Mouse (Mus musculus) hindlimb bud, embryonic 11.5 days (tissue): Measurements from ENCODE around the gene Insl6.

Source experiments
- DNase-seq: peaks from one replicate; pipeline ENCODE4 v3.0.0-alpha.2; 2012; ENCODE audit warnings: low read depth, low spot score; ENCODE audit errors: extremely low spot score

Gene Insl6

DNA sequence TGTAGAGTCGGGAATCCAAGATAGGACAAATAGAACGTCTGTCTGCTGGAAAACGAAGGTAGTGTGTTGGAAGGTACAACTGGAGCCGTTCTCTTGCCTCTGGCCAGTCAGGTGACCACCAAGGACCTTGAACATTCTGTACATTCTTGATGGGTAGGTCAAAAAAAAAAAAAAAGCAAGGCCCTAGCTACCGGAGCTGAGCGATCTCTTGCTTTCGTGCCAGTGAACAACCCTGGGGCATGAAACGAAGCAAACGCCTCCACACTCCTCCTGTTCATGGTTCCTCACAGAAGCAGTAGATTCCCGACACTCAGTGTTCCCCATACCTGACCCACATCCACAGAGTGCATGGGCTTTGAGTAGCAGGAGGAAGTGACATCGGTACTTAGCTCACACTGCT, 31.1 kb upstream of the Insl6 start:
- no peak for DNase-seq

DNA sequence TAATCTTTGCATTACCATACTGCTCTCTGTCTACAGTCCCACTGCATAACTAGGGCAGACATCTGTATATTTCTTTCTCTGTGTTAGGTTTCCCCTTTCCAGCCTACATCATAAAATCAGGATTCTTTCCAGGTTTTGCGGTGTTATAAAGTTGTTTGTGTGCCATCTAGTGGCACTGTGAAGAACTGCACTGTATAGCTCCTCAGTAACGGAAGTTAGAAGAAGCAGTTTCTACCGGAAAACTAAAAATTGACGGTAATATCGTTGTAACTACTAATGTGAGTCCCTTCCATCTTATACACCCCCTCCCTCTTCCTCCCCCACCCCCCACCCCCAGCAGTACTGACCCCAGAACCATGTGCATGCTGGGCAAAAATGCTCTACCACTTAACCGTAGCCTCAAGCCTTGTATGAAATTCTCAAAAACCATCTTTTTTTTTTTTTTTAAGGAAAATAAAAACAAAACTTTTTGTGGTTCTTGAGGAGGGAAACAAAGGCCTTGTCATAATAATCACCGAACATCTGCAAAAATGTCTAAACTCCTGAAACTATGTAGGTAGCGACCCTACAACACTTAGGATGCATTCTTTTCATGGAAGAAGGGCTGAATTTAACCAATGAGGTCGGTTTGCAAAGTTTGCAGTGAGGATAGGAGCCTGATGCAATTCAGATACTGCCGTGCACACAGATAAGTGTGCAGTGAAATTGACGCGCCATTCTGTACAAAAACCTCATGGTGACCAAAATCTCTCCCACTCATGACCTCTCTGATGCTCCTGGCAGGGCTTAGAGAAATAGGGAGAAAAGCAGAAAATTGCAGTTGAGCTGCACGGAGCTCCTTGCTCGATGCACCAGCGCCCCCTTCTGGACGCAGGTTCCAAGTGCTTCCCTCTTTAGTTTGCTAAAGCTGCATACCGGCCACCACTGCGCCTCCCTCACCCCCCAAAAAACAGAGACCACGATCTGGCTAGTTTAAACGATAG, 30.0 kb upstream of the Insl6 start:
- no peak for DNase-seq

DNA sequence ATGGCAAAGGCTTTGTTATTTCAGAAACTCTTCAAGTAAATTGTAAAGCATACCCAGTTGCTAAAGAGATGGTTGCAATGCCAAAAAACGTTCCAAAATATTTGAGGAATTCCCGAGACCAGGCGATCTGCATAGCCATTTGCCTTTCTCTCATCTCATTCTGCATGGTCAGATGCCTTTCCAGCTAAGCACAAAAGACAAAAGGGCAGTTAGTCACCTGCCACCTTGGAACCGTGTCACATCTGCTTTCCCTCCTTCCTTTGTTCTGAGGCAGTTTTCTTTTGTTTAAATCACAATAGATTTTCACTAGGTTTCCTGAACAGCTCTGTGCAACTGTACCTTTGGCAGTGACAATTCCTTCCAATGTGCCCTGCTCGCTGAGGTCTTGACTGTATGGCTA, 25.8 kb upstream of the Insl6 start:
- DNase-seq: no peak

DNA sequence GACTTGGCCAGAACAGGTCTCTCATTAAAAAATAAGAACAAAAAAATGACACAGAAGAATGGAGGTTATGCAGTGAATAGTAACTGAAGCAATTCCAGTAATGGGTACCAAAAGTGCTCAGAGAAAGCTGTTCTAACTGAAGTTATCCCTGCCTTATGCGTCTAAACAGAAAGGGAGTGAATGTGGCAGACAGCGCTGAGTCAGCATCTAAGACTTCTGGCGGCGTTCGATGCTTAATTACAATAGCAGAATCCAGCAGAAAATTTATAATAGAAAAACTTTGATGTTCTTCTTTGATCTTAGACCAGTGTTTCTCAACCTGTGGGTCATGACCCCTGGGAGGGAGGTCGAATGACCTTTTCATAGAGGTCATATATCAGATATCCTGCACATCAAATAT, 20.5 kb upstream of the Insl6 start:
- DNase-seq: no peak

DNA sequence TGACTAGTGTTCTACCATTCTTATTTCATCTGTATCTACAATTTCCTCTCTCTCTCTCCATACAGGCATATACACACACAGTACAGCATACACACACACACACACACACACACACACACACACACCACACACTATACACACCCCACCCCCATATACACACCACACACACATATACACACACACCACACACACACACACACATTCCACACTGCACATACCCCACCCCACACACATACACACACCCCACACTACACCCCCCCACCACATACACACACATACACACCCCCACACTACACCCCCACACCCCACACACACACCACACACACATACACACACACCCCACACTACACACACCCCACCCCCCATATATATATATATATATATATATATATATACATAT, 19.7 kb upstream of the Insl6 start:
- DNase-seq: no peak

DNA sequence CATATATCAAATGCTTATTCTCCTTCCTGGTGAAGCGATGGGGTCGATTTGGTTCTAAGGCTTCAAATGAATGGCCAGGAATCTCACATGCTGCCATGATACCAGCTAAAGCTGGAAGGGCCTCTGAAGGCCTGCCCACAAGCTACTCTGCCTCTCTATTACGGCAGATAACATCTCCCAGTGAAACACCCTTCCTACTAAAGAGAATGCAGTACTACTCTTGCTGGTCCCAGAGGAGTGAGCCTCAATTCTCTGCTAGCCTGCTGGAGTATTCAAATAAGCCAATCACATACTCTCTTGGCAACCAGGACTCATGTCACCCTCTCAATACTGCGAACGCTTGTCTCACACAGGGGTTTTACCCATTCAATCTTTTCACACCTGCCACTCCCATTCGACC, 17.1 kb upstream of the Insl6 start:
- DNase-seq: no peak

DNA sequence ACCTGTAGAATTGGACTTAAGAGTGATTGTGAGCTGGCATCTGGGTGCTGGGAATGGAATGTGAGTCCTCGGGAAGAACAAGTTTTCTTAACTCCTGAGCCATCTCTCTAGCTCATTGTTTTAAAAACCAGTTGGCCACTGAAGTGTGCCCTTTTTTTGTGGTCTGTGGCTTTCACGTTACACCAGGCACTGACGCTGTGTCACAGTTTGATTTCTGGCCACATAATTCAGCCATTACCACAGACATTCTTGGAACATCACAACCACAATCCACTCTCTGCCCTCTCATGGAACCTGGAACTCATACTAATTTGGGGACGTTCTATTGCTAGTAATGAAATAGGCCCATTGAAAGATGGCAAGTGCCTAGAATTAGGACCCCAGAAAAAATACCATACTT, 15.9 kb upstream of the Insl6 start:
- no peak for DNase-seq

DNA sequence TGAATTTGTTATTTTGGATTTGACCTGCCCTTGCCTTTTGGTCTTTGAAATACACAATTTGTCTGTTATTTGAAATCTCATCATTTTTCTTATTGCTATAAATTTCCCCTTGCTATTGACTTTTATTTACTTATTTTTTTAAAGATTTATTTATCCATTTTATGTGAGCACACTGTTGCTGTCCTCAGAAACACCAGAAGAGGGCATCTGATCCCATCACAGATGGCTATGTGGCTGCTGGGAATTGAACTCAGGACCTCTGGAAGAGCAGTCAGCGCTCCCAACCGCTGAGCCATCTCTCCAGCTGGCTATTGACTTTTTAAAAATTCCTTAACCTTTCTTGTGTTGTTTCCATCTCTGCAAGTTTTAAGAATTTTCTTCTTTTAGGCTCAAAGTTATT, 11.5 kb upstream of the Insl6 start:
- DNase-seq: no peak

DNA sequence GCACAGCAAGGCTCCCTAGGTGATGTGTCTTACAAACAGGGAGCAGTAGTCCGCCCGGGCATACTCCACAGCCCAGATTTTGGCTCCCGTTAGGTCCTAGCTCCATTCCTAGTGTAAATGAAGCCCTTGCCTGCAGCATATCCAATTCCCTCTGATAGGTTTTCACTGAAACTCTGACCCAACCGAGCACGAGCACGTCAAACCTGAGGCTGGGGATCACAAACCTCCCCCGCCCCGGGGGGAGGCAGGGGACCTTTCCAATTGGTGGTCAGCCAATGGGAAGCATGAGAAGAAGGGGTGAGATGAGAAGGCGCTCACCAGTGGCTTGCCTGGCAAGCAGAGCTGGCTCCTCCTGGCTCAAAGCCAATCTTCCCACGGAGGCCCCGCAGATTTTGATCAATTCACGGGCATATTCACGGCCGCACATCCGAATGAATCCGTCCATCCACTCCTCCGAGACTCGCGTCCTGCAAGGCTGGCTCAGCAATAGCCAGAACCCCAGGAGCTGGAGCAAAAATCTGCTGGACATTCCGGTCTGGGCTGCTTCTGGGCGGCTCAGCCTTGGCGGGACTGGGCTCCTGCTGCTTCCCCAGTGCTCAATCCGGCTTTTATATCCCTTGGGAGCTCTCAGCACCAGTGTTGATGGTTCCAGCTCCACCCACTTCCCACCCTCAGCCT, 9.1 kb upstream of the Insl6 start, which contains the start of gene Rln1:
TSS of gene Rln1 (minus strand) at position 603 of the 678 bp plus-strand sequence.
- no peak for DNase-seq

DNA sequence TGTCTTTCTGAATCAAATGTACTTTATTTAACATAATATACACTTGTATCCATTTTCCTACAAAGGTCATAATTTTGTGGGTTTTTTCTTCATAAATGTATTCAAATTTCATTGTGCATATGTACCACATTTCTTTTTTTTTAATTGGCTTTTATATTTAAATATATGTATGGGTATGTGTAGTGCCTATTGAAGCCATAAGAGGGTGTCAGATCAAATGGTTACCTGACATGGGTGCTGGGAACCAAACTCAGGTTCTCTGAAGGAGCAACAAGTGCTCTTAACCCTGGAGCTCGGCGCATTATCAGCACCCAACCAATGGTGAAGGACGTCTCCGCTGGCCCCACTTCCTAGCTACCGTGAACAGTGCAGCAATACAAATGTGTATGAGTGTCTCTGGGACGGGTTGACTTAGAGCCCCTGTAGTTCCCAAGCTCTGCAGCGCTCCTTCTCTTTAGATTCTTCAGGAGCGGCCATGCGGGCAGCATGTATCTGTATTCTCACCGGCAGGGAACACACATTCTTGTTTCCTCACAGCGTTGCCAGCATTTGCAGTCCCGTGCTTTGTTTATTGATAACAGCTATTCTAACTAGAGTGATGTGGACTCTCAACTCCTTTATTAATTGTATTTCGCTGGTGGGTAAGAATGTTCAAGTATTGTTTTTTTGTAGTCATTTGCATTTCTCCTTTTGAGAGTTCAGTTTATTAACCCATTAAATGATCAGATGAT, 1.8 kb upstream of the Insl6 start:
- DNase-seq: no peak

DNA sequence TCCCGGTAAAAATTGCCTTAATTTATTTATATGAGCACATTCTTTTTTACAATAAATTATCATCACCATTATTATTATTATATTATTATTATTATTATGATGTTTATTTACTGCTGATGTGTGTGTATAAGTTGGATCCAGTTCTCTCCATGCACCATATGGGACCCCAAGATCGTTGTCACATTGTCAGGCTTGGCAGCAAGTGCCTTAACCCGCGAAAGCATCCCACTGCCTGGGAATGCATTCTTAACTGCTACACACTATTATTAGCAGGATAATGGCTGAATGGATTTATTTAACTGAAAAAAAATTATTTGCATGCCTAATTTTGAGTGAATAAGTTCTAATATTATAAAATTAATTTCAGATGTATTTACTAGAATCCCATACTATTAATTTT, 1.2 kb upstream of the Insl6 start:
- no peak for DNase-seq

DNA sequence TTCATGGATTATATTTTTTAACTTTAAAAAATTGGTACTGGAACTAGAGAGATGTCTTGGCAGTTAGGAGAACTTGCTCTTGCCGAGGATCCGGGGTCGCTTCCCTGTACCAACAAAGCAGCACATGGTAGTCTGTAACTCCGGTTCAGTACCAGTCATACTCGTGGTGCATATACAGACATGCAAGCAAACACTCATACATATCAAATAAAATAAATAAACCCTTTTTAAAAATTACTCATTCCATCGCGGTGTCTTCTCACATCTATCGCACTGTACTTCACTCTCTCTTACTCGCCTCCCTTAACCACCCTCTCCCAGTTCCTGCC, 660 bp upstream of the Insl6 start:
- DNase-seq: no peak

DNA sequence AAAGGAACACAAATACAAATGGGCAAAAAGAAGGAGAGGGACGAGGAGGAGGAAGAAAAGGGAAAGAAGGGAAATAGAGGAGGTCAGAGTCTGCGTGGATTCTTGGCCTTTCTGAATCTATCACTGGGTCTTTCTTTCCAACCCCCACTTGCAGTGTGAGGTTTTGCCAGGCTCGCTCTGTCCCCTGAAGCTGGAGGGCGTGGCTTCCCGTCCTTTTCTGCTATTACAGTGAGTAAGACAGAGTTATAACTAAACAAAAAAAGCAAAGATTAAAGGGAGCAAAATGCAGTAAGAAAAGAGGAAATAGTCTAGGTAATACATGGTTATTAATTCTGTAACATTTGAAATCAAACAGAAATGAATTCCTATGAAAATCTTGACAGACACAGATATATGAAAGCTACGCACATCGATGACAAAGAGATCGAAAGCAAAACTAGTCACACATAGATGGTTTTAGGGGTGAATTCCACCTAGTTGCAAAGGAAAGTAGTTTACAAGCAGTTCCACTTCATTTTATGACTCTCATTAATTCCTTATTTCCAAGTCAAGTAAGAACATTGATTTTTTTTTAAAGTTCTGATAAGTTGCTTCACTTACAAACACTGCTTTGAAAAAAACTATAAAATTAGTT, 1.6 kb downstream of the Insl6 start:
- DNase-seq: no peak

DNA sequence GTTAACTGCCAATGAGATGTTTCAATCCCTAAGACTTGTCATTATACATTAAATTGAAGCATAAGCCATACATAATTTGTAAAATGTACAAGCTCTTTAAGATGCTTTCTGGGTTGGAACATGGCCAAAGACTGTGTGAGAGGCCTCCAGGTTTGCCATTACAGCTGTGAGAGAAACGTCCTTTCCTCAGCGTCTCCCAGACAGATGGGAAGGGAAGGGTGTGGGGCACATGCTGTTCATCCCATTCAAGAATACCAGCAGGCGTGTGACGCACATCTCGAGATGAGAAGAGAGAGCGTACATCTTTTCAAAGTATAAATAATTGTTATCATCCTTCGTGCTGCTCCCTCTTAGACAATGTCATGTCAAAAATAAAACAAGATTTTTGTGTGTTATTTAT, 12.5 kb downstream of the Insl6 start:
- no peak for DNase-seq

DNA sequence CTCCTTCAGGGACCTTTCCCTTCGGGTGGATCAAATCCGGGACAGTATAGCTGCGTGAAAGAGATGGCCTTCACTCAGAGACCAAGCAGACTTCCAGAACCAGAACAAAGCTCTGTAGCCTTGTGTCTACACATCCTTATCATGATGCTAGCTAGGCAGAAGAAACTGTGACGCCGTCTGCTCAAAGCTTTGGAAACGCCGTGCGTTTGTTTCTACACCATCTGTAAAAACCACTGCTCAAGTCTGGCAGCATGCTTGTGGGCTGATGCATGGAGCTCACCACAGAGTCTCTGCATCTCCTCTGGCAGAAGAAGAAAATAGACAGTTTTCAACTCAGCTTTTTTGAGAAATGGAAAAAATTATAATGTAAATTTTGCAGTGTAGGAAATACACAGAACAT, 13.4 kb downstream of the Insl6 start:
- DNase-seq: no peak

DNA sequence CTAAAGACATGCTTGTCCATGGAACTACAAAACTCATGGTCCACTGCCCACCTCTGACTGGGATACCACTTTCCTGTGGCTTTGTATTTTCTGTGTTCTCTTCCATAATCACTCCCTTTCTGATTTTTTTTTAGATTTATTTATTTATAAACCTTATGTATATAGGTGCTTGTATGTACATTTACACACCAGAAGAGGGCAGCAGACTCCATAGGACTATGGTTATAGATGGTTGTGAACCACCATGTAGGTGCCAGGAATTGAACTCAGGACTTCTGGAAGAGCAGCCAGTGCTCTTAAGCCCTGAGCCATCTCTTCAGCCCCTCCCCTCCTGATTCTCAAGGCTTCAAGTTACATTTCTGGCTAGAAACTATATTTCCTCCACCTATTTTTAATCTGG, 16.3 kb downstream of the Insl6 start:
- no peak for DNase-seq

DNA sequence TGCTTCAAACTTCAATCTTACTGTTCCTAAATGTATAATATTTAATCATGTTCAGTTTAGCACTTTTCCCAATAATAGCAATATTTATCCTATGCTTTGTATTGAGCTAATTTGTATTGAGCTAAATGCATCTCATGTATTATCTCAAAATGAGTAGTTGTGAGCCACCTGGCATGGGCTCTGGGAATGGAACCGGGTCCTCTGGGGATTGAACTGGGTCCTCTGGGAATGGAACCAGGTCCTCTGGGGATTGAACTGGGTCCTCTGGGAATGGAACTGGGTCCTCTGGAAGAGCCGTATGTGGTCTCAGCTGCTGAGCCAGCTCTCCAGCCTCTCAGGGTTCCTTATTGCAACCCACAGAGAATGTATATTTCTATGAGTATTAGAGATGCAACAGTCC, 23.0 kb downstream of the Insl6 start:
- no peak for DNase-seq

DNA sequence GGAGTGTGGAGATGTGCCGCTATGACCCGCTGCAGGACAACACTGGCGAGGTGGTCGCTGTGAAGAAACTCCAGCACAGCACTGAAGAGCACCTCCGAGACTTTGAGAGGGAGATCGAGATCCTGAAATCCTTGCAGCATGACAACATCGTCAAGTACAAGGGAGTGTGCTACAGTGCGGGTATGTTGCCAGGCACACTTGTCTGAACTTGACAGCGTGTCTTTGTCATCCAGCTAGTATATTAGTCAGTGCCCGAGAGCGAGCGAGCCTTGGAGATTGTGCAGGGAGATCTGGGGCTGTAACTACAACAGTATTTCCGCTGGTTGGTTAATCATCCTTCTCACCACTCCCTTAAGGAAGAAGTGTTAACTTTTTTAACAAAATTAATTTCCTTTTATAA, 24.2 kb downstream of the Insl6 start:
- DNase-seq: no peak

DNA sequence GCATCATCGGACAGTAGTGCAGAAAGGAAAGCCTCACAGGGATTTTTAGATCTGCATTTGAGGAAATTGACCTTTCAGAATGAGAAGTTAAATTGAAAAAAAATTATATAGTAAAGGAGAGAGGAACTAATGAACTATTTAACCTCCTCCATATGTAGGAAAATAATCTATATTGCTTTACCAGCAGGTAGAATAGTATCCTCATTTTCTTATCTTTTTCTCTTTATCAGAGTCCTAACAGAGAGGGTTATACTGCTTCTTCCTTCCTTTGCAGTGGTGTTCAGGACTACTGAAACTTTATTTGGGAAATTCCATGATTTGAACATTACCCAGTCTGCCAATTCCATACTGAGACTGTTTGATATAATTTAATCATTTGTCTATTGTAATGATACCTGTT, 27.8 kb downstream of the Insl6 start:
- no peak for DNase-seq

DNA sequence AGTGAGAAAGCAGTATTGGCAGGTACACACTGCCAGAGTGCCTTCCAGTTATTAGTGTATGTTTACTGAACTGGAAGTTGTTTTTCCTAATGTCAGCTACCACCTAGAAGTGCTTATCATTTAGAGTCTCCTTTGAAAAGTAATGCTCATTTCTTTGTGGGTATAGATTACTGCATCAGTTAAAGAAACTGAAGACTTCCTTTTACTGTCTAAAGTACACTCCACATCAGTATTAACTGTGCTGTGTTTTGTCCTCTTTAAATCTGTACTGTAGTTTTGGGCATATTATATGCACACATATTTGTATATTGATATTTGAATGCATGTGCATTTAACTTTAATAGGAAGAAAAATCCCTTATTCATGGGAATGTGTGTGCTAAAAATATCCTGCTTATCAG, 29.0 kb downstream of the Insl6 start:
- no peak for DNase-seq

DNA sequence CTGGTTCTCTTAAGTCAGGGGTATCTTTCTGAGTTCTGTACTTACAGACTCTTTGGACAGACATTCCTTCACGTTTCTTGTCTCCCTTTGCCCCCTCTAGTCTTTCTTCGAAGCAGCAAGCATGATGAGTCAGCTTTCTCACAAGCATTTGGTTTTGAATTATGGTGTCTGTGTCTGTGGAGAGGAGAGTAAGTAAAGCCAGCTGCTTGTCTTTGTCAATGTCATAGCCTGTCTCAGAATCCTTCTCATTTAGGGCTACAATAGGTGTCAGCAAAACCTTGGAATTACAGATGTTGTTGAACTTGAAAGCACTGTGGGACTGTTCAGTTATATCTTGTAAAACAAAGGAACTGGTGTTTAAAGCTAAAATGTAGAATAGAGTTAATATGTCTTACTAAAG, 30.4 kb downstream of the Insl6 start:
- DNase-seq: no peak
